Mouse (Mus musculus) spleen, postnatal 10 days (tissue): ENCODE measurements around the gene Fam149b.

Source experiments
- DNase-seq, 2 experiments: peaks; one replicate each; pipeline ENCODE4 v3.0.0; 2021 to 2022; ENCODE audit warnings: low spot score in 2 of 2

Gene Fam149b

GRCm38 (mm10) chr14:20389446-20390079 lies 41.6 kb downstream of the Fam149b start:
- no peak for DNase-seq

GRCm38 (mm10) chr14:20392326-20392725 lies 44.4 kb downstream of the Fam149b start:
- DNase-seq, result no peak

- DNase-seq, result peak; percentile 78 to 96
These were observed 45.4 kb downstream of the Fam149b start, which contains the start of gene Mrps16 for GRCm38 (mm10) chr14:20393205-20393913. Gene Mrps16 (minus strand): TSS chr14:20393634.

GRCm38 (mm10) chr14:20397220-20397619 lies 49.3 kb downstream of the Fam149b start:
- no peak for DNase-seq

GRCm38 (mm10) chr14:20398864-20399263 lies 50.9 kb downstream of the Fam149b start:
- DNase-seq, result peak in 1 of 2 experiments; percentile 72

GRCm38 (mm10) chr14:20400071-20400470 lies 52.1 kb downstream of the Fam149b start:
- DNase-seq, result peak in 1 of 2 experiments; percentile 50

- peak in 1 of 2 experiments; percentile 21 for DNase-seq
These were observed 74.3 kb downstream of the Fam149b start for GRCm38 (mm10) chr14:20422257-20422656.

GRCm38 (mm10) chr14:20423046-20423445 lies 75.1 kb downstream of the Fam149b start:
- DNase-seq, result no peak

- no peak for DNase-seq
These were observed 80.6 kb downstream of the Fam149b start for GRCm38 (mm10) chr14:20428593-20428992.

- DNase-seq, result no peak
These were observed 81.9 kb downstream of the Fam149b start for GRCm38 (mm10) chr14:20429833-20430232.

GRCm38 (mm10) chr14:20431726-20432125 lies 83.8 kb downstream of the Fam149b start:
- no peak for DNase-seq

GRCm38 (mm10) chr14:20432420-20432819 lies 84.5 kb downstream of the Fam149b start:
- no peak for DNase-seq
